ENCODE assay signal across 8 mouse cellular contexts in genomic region chr7:142714783-142715498, GRCm38 (mm10). TPM values are rescaled to one million over a fixed set of nuclear protein-coding genes. Genes with fewer than 3 reads are reported as not detected.
DNase-seq lines count a peak whose midpoint lies in the region; ATAC-seq and TF ChIP-seq lines count a peak whose summit lies in the region.

No protein-coding gene starts in this region.

- WGBS in intestine, embryonic 14.5 days: 19% methylated on average over 8 of the region's 8 CpGs
- 20% methylated on average over 8 of the region's 8 CpGs for WGBS in limb, embryonic 10.5 days
- 10% methylated on average over 8 of the region's 8 CpGs for WGBS in midbrain, embryonic 15.5 days
- WGBS in stomach, embryonic 16.5 days: 12% methylated on average over 8 of the region's 8 CpGs

- intact Hi-C loops in gastrocnemius, adult 2 months (cut with DNase I): loop anchor here (5.0 kb wide), 1 partner anchor 103 kb away; no protein-coding TSS in a partner anchor

- no peak overlapping the region for H3K27ac ChIP-seq in gastrocnemius, adult 2 months
- H3K27ac ChIP-seq in intestine, embryonic 14.5 days (ENCODE audit: low read depth): no peak overlapping the region
- peak overlapping the region; percentile 82 for H3K27ac ChIP-seq in limb, embryonic 10.5 days
- no peak overlapping the region for H3K27ac ChIP-seq in midbrain, embryonic 15.5 days
- H3K27ac ChIP-seq in stomach, embryonic 16.5 days (ENCODE audit: low read length): no peak overlapping the region

- H3K4me1 ChIP-seq in intestine, embryonic 14.5 days (replicated peaks; ENCODE audit: control insufficient read depth, insufficient read depth, low read length): no peaks in the 10 kb centered on the region
- peaks cover 4% of the 10 kb centered on the region for H3K4me1 ChIP-seq in limb, embryonic 10.5 days
- H3K4me1 ChIP-seq in midbrain, embryonic 15.5 days: 0 out of 2 replicates have a peak, but pooled peaks cover 2% of the 10 kb centered on the region
- no peaks in the 10 kb centered on the region for H3K4me1 ChIP-seq in stomach, embryonic 16.5 days (ENCODE audit: control insufficient read depth, insufficient read depth, low read length)

- H3K4me3 ChIP-seq in gastrocnemius, adult 2 months: peak overlapping the region; percentile 45; the same call in 1 of the 2 replicates
- H3K4me3 ChIP-seq in intestine, embryonic 14.5 days (ENCODE audit: low read depth, low read length): no peak overlapping the region
- H3K4me3 ChIP-seq in limb, embryonic 10.5 days: peak overlapping the region; percentile 42
- peak overlapping the region; percentile 36 for H3K4me3 ChIP-seq in midbrain, embryonic 15.5 days
- peak overlapping the region; percentile 15; the same call in 1 of the 2 replicates for H3K4me3 ChIP-seq in stomach, embryonic 16.5 days (replicated peaks; ENCODE audit: low read length)

- no peaks in the 10 kb centered on the region for H3K36me3 ChIP-seq in intestine, embryonic 14.5 days (ENCODE audit: control insufficient read depth, insufficient read depth, low read length)
- no peaks in the 10 kb centered on the region for H3K36me3 ChIP-seq in limb, embryonic 10.5 days
- H3K36me3 ChIP-seq in midbrain, embryonic 15.5 days (replicated peaks): no peaks in the 10 kb centered on the region
- H3K36me3 ChIP-seq in stomach, embryonic 16.5 days (ENCODE audit: control insufficient read depth, insufficient read depth, low read length): no peaks in the 10 kb centered on the region

- TF ChIP-seq CTCF in gastrocnemius, adult 2 months (IDR thresholded peaks at IDR 0.05): peak; percentile 93; the same call in 1 of the 2 replicates

- peak; percentile 14 for DNase-seq in urinary bladder, postnatal 25 days (ENCODE audit: low spot score)
- no peak for DNase-seq in urinary bladder, postnatal 4 days (ENCODE audit: low spot score in 2 of 2)
- DNase-seq in cerebellum, adult 9-11 months: peak; percentile 8
- peak; percentile 24 for DNase-seq in gastrocnemius, adult 2 months
- DNase-seq in intestine, embryonic 14.5 days (ENCODE audit: low spot score): peak; percentile 80
- DNase-seq in limb, embryonic 10.5 days (ENCODE audit: low spot score): peak; percentile 55

- peak overlapping the region; percentile 36 for H3K4me2 ChIP-seq in intestine, embryonic 14.5 days (ENCODE audit: low read length)
- peak overlapping the region; percentile 59 for H3K4me2 ChIP-seq in midbrain, embryonic 15.5 days
- H3K4me2 ChIP-seq in stomach, embryonic 16.5 days (ENCODE audit: low read depth, low read length): peak overlapping the region; percentile 44

- ATAC-seq in intestine, embryonic 14.5 days (replicated peaks; ENCODE audit: low FRiP score, low TSS enrichment, low read depth): no peak
- ATAC-seq in midbrain, embryonic 15.5 days (replicated peaks): 0 out of 2 replicates have a peak, but pooled peaks have one; percentile 39
- ATAC-seq in stomach, embryonic 16.5 days (ENCODE audit: insufficient read depth, low FRiP score): no peak

- no peaks in the 10 kb centered on the region for H3K9me3 ChIP-seq in intestine, embryonic 14.5 days (ENCODE audit: control insufficient read depth, low read length)
- H3K9me3 ChIP-seq in limb, embryonic 10.5 days (replicated peaks): no peaks in the 10 kb centered on the region
- no peaks in the 10 kb centered on the region for H3K9me3 ChIP-seq in midbrain, embryonic 15.5 days
- no peaks in the 10 kb centered on the region for H3K9me3 ChIP-seq in stomach, embryonic 16.5 days (replicated peaks; ENCODE audit: control insufficient read depth, low read length)

- H3K27me3 ChIP-seq in intestine, embryonic 14.5 days (replicated peaks; ENCODE audit: control insufficient read depth, insufficient read depth, low read length): no peaks in the 10 kb centered on the region
- H3K27me3 ChIP-seq in limb, embryonic 10.5 days (ENCODE audit: low read depth, poor library complexity, severe bottlenecking): no peaks in the 10 kb centered on the region
- no peaks in the 10 kb centered on the region for H3K27me3 ChIP-seq in midbrain, embryonic 15.5 days (replicated peaks)
- no peaks in the 10 kb centered on the region for H3K27me3 ChIP-seq in stomach, embryonic 16.5 days (ENCODE audit: control insufficient read depth, insufficient read depth, low read length)

- H3K9ac ChIP-seq in intestine, embryonic 14.5 days (ENCODE audit: low read length): no peak overlapping the region
- H3K9ac ChIP-seq in midbrain, embryonic 15.5 days: peak overlapping the region; percentile 62
- H3K9ac ChIP-seq in stomach, embryonic 16.5 days (ENCODE audit: low read length): no peak overlapping the region; the same call in 1 of the 2 replicates

RNA-seq across cellular contexts. Expression of gene Ins2, which starts 28.2 kb away (rescaled TPM):
- not detected for total RNA-seq in gastrocnemius, adult 2 months (2021)
- polyA plus RNA-seq in intestine, embryonic 14.5 days (2014; fragmentation: Nextera tagmentation; extraction: Ambion mirVana): 199 TPM in 1 of 2 replicates, not detected in the other
- not detected in 2 replicates for polyA plus RNA-seq in limb, embryonic 10.5 days (2016; fragmentation: Nextera tagmentation; extraction: Ambion mirVana)
- polyA plus RNA-seq in midbrain, embryonic 15.5 days (2015; fragmentation: Nextera tagmentation; extraction: Ambion mirVana): 0.40 TPM in 1 of 2 replicates, not detected in the other
- polyA plus RNA-seq in stomach, embryonic 16.5 days (2015; fragmentation: Nextera tagmentation; extraction: Ambion mirVana): 350 and 420 TPM in 2 replicates

RNA-seq across cellular contexts. Expression of gene Gm49394, which starts 45.2 kb away (rescaled TPM):
- total RNA-seq in gastrocnemius, adult 2 months (2021): not detected
- polyA plus RNA-seq in intestine, embryonic 14.5 days (2014; fragmentation: Nextera tagmentation; extraction: Ambion mirVana): 0.13 and 0.24 TPM in 2 replicates
- polyA plus RNA-seq in limb, embryonic 10.5 days (2016; fragmentation: Nextera tagmentation; extraction: Ambion mirVana): 0.09 and 0.11 TPM in 2 replicates
- polyA plus RNA-seq in midbrain, embryonic 15.5 days (2015; fragmentation: Nextera tagmentation; extraction: Ambion mirVana): not detected in 2 replicates
- 0.09 TPM in 1 of 2 replicates, not detected in the other for polyA plus RNA-seq in stomach, embryonic 16.5 days (2015; fragmentation: Nextera tagmentation; extraction: Ambion mirVana)

RNA-seq across cellular contexts. Expression of gene Igf2, which starts 48.3 kb away (rescaled TPM):
- total RNA-seq in gastrocnemius, adult 2 months (2021): 10 to 100 TPM; 26.1 to 32.7 TPM
- polyA plus RNA-seq in intestine, embryonic 14.5 days (2014; fragmentation: Nextera tagmentation; extraction: Ambion mirVana): 960 and 1,030 TPM in 2 replicates
- 769 and 872 TPM in 2 replicates for polyA plus RNA-seq in limb, embryonic 10.5 days (2016; fragmentation: Nextera tagmentation; extraction: Ambion mirVana)
- 128 and 159 TPM in 2 replicates for polyA plus RNA-seq in midbrain, embryonic 15.5 days (2015; fragmentation: Nextera tagmentation; extraction: Ambion mirVana)
- polyA plus RNA-seq in stomach, embryonic 16.5 days (2015; fragmentation: Nextera tagmentation; extraction: Ambion mirVana): 669 and 788 TPM in 2 replicates

Comparison
In these comparisons a context has a peak if more than half of its experiments do, and no peak if none do; other contexts are left out.
1. DNase-seq: peak in urinary bladder, postnatal 25 days (single experiment), cerebellum, adult 9-11 months (single experiment), gastrocnemius, adult 2 months (single experiment), intestine, embryonic 14.5 days (single experiment) and limb, embryonic 10.5 days (single experiment); none in urinary bladder, postnatal 4 days (0 of 2).
2. Peak in every context shown above with its lines, with median percentiles within 50 percentile points of each other: H3K4me2 ChIP-seq.